In genomic region chr1:170167781-170168180, GRCm38 (mm10) we compare ENCODE assay signal across 25 mouse cellular contexts. TPM values are rescaled to one million over a fixed set of nuclear protein-coding genes. Genes with fewer than 3 reads are reported as not detected.
A peak's percentile ranks its signal among the peaks of the same experiment; 100 is the strongest.
DNase-seq lines count a peak whose midpoint lies in the region; ATAC-seq lines count a peak whose summit lies in the region.
"Had no signal": no experiment of that assay in that cellular context is flagged by ENCODE, and none has a peak within 500 bp of the region (broad histone marks: within the 10 kb centered on the region; RNA-seq: fewer than 3 reads in every experiment).

No protein-coding gene starts in this region.

- whole genome bisulfite sequencing in heart, embryonic 16.5 days, result 80% methylated on average over 6 of the region's 6 CpGs
- WGBS in intestine, embryonic 16.5 days, result 89% methylated on average over 6 of the region's 6 CpGs

- intact Hi-C loops in heart, postnatal 36 days (cut with DNase I), result no loop called here

- ATAC-seq in heart, embryonic 16.5 days (replicated peaks; ENCODE audit: extremely low read depth, insufficient read depth, low FRiP score), result 0 out of 2 replicates have a peak, but pooled peaks have one; percentile 10
- peak; percentile 93 for ATAC-seq in activated CD4-positive, CD25-positive, alpha-beta regulatory T cell, adult 4 months
- ATAC-seq in megakaryocyte progenitor cell, adult 5-6 weeks (replicated peaks; ENCODE audit: poor library complexity), result peak; percentile 14
- no peak for ATAC-seq in intestine, embryonic 16.5 days
- ATAC-seq: forebrain, embryonic 16.5 days; lung, postnatal 0 days had no signal

- no peaks in the 10 kb centered on the region for H3K27me3 ChIP-seq in heart, embryonic 16.5 days (ENCODE audit: control insufficient read depth, insufficient read depth, low read length)
- no peaks in the 10 kb centered on the region for H3K27me3 ChIP-seq in intestine, embryonic 16.5 days (replicated peaks; ENCODE audit: control insufficient read depth, insufficient read depth, low read length)
- H3K27me3 ChIP-seq: embryonic facial prominence, embryonic 13.5 days; heart, embryonic 13.5 days; hindbrain, embryonic 12.5 days; midbrain, embryonic 12.5 days had no signal

- H3K4me1 ChIP-seq in heart, embryonic 16.5 days (ENCODE audit: control insufficient read depth, insufficient read depth, low read length), result peaks cover 18% of the 10 kb centered on the region
- 0 out of 2 replicates have a peak, but pooled peaks cover 4% of the 10 kb centered on the region for H3K4me1 ChIP-seq in intestine, embryonic 16.5 days (ENCODE audit: control insufficient read depth, insufficient read depth, low read length)
- H3K4me1 ChIP-seq: embryonic facial prominence, embryonic 13.5 days; hindbrain, embryonic 12.5 days; midbrain, embryonic 12.5 days had no signal

- no peak overlapping the region for H3K27ac ChIP-seq in heart, embryonic 16.5 days (ENCODE audit: low read length)
- no peak overlapping the region for H3K27ac ChIP-seq in intestine, embryonic 16.5 days (ENCODE audit: low read length)
- H3K27ac ChIP-seq: embryonic facial prominence, embryonic 13.5 days; heart, embryonic 13.5 days; hindbrain, embryonic 12.5 days; kidney, postnatal 0 days; macrophage; midbrain, embryonic 12.5 days had no signal

- H3K9me3 ChIP-seq in heart, embryonic 16.5 days (replicated peaks; ENCODE audit: control insufficient read depth, low read length), result no peaks in the 10 kb centered on the region
- H3K9me3 ChIP-seq in intestine, embryonic 16.5 days (ENCODE audit: control insufficient read depth, low read length), result no peaks in the 10 kb centered on the region
- H3K9me3 ChIP-seq: embryonic facial prominence, embryonic 13.5 days; heart, embryonic 13.5 days; hindbrain, embryonic 12.5 days; midbrain, embryonic 12.5 days had no signal

- H3K4me2 ChIP-seq in heart, embryonic 16.5 days (ENCODE audit: low read depth, low read length), result no peak overlapping the region
- H3K4me2 ChIP-seq in intestine, embryonic 16.5 days (ENCODE audit: low read depth, low read length), result no peak overlapping the region
- H3K4me2 ChIP-seq: embryonic facial prominence, embryonic 13.5 days; heart, embryonic 13.5 days; hindbrain, embryonic 12.5 days; midbrain, embryonic 12.5 days had no signal

- DNase-seq in heart, postnatal 36 days, result no peak
- peak; percentile 34 for DNase-seq in CD4-positive, CD25-positive, alpha-beta regulatory T cell, adult 2 months (ENCODE audit: low read depth, low spot score)
- no peak for DNase-seq in right cerebral cortex, postnatal 25 days
- DNase-seq in kidney, postnatal 4 days, result no peak
- DNase-seq: adrenal gland, postnatal 14 days; cerebellum, adult 11 months; cerebellum, adult 9-10 months; cerebellum, postnatal 36 days; embryo, embryonic 11 days; heart, postnatal 14 days; kidney, adult 8-10 months; lung, adult 18-20 months; thymus, postnatal 4 days had no signal

- no peak overlapping the region for H3K9ac ChIP-seq in heart, embryonic 16.5 days (ENCODE audit: low read length)
- no peak overlapping the region for H3K9ac ChIP-seq in intestine, embryonic 16.5 days (ENCODE audit: low read depth, low read length)
- H3K9ac ChIP-seq: embryonic facial prominence, embryonic 13.5 days; heart, embryonic 13.5 days; hindbrain, embryonic 12.5 days; midbrain, embryonic 12.5 days had no signal

- peaks cover 13% of the 10 kb centered on the region; the same call in 1 of the 2 replicates for H3K36me3 ChIP-seq in heart, embryonic 16.5 days (ENCODE audit: control insufficient read depth, insufficient read depth)
- H3K36me3 ChIP-seq in intestine, embryonic 16.5 days (ENCODE audit: control insufficient read depth, insufficient read depth, low read length), result 0 out of 2 replicates have a peak, but pooled peaks cover 3% of the 10 kb centered on the region

- no peak overlapping the region for H3K4me3 ChIP-seq in heart, embryonic 16.5 days (ENCODE audit: low read length)
- H3K4me3 ChIP-seq in intestine, embryonic 16.5 days (ENCODE audit: low read length), result no peak overlapping the region
- H3K4me3 ChIP-seq: embryonic facial prominence, embryonic 13.5 days; heart, embryonic 13.5 days; hindbrain, embryonic 12.5 days; midbrain, embryonic 12.5 days had no signal

RNA-seq across cellular contexts. Expression of gene Uap1, which starts 7.0 kb away (rescaled TPM):
- 42.4 and 48.8 TPM in 2 replicates for polyA plus RNA-seq in heart, embryonic 16.5 days (2015; fragmentation: Nextera tagmentation; extraction: Ambion mirVana)
- total RNA-seq in heart, postnatal 36 days (2021), result 10 to 100 TPM; 52.6 to 65.2 TPM
- polyA plus RNA-seq in activated CD4-positive, CD25-positive, alpha-beta regulatory T cell, adult 4 months (2017; shearing (Covaris generic)), result 10 to 100 TPM; 17.0 to 17.3 TPM
- 89.7 and 105 TPM in 2 replicates for total RNA-seq in megakaryocyte progenitor cell, adult 5-6 weeks (2015)
- 62.0 and 74.7 TPM in 2 replicates for total RNA-seq in megakaryocyte progenitor cell, adult 5-6 weeks (2017)
- polyA plus RNA-seq in intestine, embryonic 16.5 days (2015; fragmentation: Nextera tagmentation; extraction: Ambion mirVana), result 46.5 and 46.9 TPM in 2 replicates

RNA-seq across cellular contexts. Expression of gene Uhmk1, which starts 47.4 kb away (rescaled TPM):
- 4.6 and 5.0 TPM in 2 replicates for polyA plus RNA-seq in heart, embryonic 16.5 days (2015; fragmentation: Nextera tagmentation; extraction: Ambion mirVana)
- total RNA-seq in heart, postnatal 36 days (2021), result 10 to 100 TPM; 18.1 to 19.2 TPM
- polyA plus RNA-seq in activated CD4-positive, CD25-positive, alpha-beta regulatory T cell, adult 4 months (2017; shearing (Covaris generic)), result 10 to 100 TPM; 13.8 to 13.9 TPM
- total RNA-seq in megakaryocyte progenitor cell, adult 5-6 weeks (2015), result 41.6 and 45.7 TPM in 2 replicates
- 40.8 and 50.4 TPM in 2 replicates for total RNA-seq in megakaryocyte progenitor cell, adult 5-6 weeks (2017)
- polyA plus RNA-seq in intestine, embryonic 16.5 days (2015; fragmentation: Nextera tagmentation; extraction: Ambion mirVana), result 5.7 and 7.1 TPM in 2 replicates

RNA-seq across cellular contexts. Expression of gene Ddr2, which starts 57.2 kb away (rescaled TPM):
- 10.6 and 13.1 TPM in 2 replicates for polyA plus RNA-seq in heart, embryonic 16.5 days (2015; fragmentation: Nextera tagmentation; extraction: Ambion mirVana)
- 10 to 100 TPM; 21.0 to 24.2 TPM for total RNA-seq in heart, postnatal 36 days (2021)
- polyA plus RNA-seq in activated CD4-positive, CD25-positive, alpha-beta regulatory T cell, adult 4 months (2017; shearing (Covaris generic)), result under 1 TPM in 1 of 2 experiments, not detected in 1; 0.08 TPM
- total RNA-seq in megakaryocyte progenitor cell, adult 5-6 weeks (2015), result not detected in 2 replicates
- total RNA-seq in megakaryocyte progenitor cell, adult 5-6 weeks (2017), result not detected in 2 replicates
- 31.9 and 34.8 TPM in 2 replicates for polyA plus RNA-seq in intestine, embryonic 16.5 days (2015; fragmentation: Nextera tagmentation; extraction: Ambion mirVana)

Comparison
In these comparisons a context has a peak if more than half of its experiments do, and no peak if none do; other contexts are left out.
1. RNA of gene Ddr2, which starts 57.2 kb away (polyA plus RNA-seq): 31.9 to 34.8 TPM in intestine, embryonic 16.5 days and 10.6 to 13.1 TPM in heart, embryonic 16.5 days; 0.08 TPM in activated CD4-positive, CD25-positive, alpha-beta regulatory T cell, adult 4 months; every median in the first group is over 10 times any median in the second.